Comparison of ENCODE assay signal across 9 mouse cellular contexts in genomic region chr15:10951951-10952759, GRCm38 (mm10). TPM values are rescaled to one million over a fixed set of nuclear protein-coding genes. Genes with fewer than 3 reads are reported as not detected.
A peak's percentile ranks its signal among the peaks of the same experiment; 100 is the strongest.
DNase-seq lines count a peak whose midpoint lies in the region; ATAC-seq and TF ChIP-seq lines count a peak whose summit lies in the region.
"Had no signal": no experiment of that assay in that cellular context is flagged by ENCODE, and none has a peak within 500 bp of the region (broad histone marks: within the 10 kb centered on the region; RNA-seq: fewer than 3 reads in every experiment).

C1qtnf3 (plus strand) TSS chr15:10952332.

- H3K4me1 ChIP-seq in intestine, embryonic 14.5 days (replicated peaks; ENCODE audit: control insufficient read depth, insufficient read depth, low read length) = 0 out of 2 replicates have a peak, but pooled peaks cover 4% of the 10 kb centered on the region
- no peaks in the 10 kb centered on the region for H3K4me1 ChIP-seq in intestine, postnatal 0 days (replicated peaks; ENCODE audit: control insufficient read depth, insufficient read depth, low read length)
- H3K4me1 ChIP-seq: lung, embryonic 15.5 days had no signal

- no peak for TF ChIP-seq CTCF in intestine, postnatal 0 days (IDR thresholded peaks at IDR 0.05; ENCODE audit: low read depth)

- H3K9ac ChIP-seq in intestine, embryonic 14.5 days (ENCODE audit: low read length) = no peak within 1 kb of the TSS
- H3K9ac ChIP-seq in intestine, postnatal 0 days (ENCODE audit: low read depth, low read length) = no peak within 1 kb of the TSS
- H3K9ac ChIP-seq: lung, embryonic 15.5 days had no signal

- peak within 1 kb of the TSS; percentile 9; the same call in 1 of the 2 replicates for H3K4me2 ChIP-seq in intestine, embryonic 14.5 days (ENCODE audit: low read length)
- no peak within 1 kb of the TSS for H3K4me2 ChIP-seq in intestine, postnatal 0 days (replicated peaks; ENCODE audit: low read depth)
- H3K4me2 ChIP-seq: lung, embryonic 15.5 days had no signal

- H3K27me3 ChIP-seq in intestine, embryonic 14.5 days (replicated peaks; ENCODE audit: control insufficient read depth, insufficient read depth, low read length) = no peaks in the 10 kb centered on the region
- H3K27me3 ChIP-seq in intestine, postnatal 0 days (replicated peaks; ENCODE audit: control insufficient read depth, insufficient read depth, low read length) = no peaks in the 10 kb centered on the region
- H3K27me3 ChIP-seq: lung, embryonic 15.5 days had no signal

- no peak within 1 kb of the TSS for H3K4me3 ChIP-seq in intestine, embryonic 14.5 days (ENCODE audit: low read depth, low read length)
- H3K4me3 ChIP-seq in intestine, postnatal 0 days (ENCODE audit: low read depth, low read length) = no peak within 1 kb of the TSS
- H3K4me3 ChIP-seq: lung, embryonic 15.5 days had no signal

- no peaks in the 10 kb centered on the region for H3K36me3 ChIP-seq in intestine, embryonic 14.5 days (ENCODE audit: control insufficient read depth, insufficient read depth, low read length)
- no peaks in the 10 kb centered on the region for H3K36me3 ChIP-seq in intestine, postnatal 0 days (ENCODE audit: control insufficient read depth, insufficient read depth)
- H3K36me3 ChIP-seq: lung, embryonic 15.5 days had no signal

- no peak for ATAC-seq in intestine, embryonic 14.5 days (replicated peaks; ENCODE audit: low FRiP score, low TSS enrichment, low read depth)
- ATAC-seq in intestine, postnatal 0 days = no peak
- no peak for ATAC-seq in activated CD4-positive, CD25-positive, alpha-beta regulatory T cell, adult 4 months

- H3K27ac ChIP-seq in intestine, embryonic 14.5 days (ENCODE audit: low read depth) = no peak within 1 kb of the TSS
- no peak within 1 kb of the TSS for H3K27ac ChIP-seq in intestine, postnatal 0 days (ENCODE audit: low read depth, low read length)
- H3K27ac ChIP-seq: lung, embryonic 15.5 days had no signal

- no peaks in the 10 kb centered on the region for H3K9me3 ChIP-seq in intestine, embryonic 14.5 days (ENCODE audit: control insufficient read depth, low read length)
- H3K9me3 ChIP-seq in intestine, postnatal 0 days (ENCODE audit: control insufficient read depth) = no peaks in the 10 kb centered on the region
- H3K9me3 ChIP-seq: lung, embryonic 15.5 days had no signal

- no peak for DNase-seq in intestine, embryonic 14.5 days (ENCODE audit: low spot score)
- DNase-seq in cerebellum, postnatal 36 days = peak; percentile 4 to 13
- peak; percentile 46 for DNase-seq in kidney, adult 18-20 months
- DNase-seq in neural tube, embryonic 10.5 days (ENCODE audit: extremely low spot score, low spot score) = peak; percentile 40
- DNase-seq in spleen, postnatal 10 days (ENCODE audit: low spot score in 2 of 2) = no peak
- DNase-seq in layer of hippocampus, adult 11-12 months (ENCODE audit: low spot score) = no peak

- 46% methylated on average over 23 of the region's 23 CpGs for WGBS in intestine, embryonic 14.5 days
- 65% methylated on average over 23 of the region's 23 CpGs for WGBS in intestine, postnatal 0 days

RNA-seq across cellular contexts. Expression of gene C1qtnf3, which starts in this region (rescaled TPM):
- 0.95 and 1.7 TPM in 2 replicates for polyA plus RNA-seq in intestine, embryonic 14.5 days (2014; fragmentation: Nextera tagmentation; extraction: Ambion mirVana)
- 7.2 and 7.9 TPM in 2 replicates for polyA plus RNA-seq in intestine, postnatal 0 days (2015; fragmentation: Nextera tagmentation; extraction: Ambion mirVana)
- polyA plus RNA-seq in activated CD4-positive, CD25-positive, alpha-beta regulatory T cell, adult 4 months (2017; shearing (Covaris generic)) = not detected

Comparison
In these comparisons a context has a peak if more than half of its experiments do, and no peak if none do; other contexts are left out.
1. DNase-seq: peak in cerebellum, postnatal 36 days (2 of 2), kidney, adult 18-20 months (single experiment) and neural tube, embryonic 10.5 days (single experiment); none in intestine, embryonic 14.5 days (single experiment), spleen, postnatal 10 days (0 of 2) and layer of hippocampus, adult 11-12 months (single experiment).